Mouse (Mus musculus) thymus, postnatal 36 days (tissue): ENCODE data around the gene Ptges.
"Not testable (repeated sequence)": the region's sequence is repeated elsewhere in the genome, so short reads cannot be mapped to it uniquely, and the experiment has no call there.

Experiments
- DNase-seq, 2 experiments: peaks; one replicate each; pipeline ENCODE4 v3.0.0; 2022; ENCODE audit warnings: mixed read lengths in 2 of 2

The Ptges gene

DNA sequence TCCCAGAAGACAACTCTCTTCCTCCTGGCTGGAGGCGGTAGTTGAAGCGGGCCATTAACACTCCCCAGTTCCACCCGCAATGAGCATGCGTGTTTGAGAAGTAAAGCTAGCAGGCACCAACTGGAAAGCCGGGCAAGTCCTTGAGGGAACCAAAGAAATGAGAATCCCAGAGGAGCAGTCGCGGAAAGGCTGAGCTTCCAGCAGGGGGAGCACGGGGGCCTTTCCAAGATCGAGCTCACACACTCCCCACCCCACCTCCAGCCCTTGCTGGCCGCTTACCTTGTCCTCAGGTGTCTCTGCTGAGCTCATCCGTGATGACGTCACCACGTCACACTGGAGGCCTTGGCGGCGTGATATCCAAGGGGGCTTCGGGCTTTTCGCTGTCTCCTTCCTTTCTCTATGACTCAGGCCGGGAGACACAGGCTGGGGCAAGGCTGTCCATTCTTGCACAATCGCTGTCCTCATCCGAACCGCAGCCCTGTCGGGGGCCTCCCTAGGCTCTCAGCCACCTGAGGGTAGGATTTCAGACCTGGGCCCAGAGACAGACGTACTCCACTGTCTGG is at the start of gene Ptges:
Gene Ptges (minus strand): TSS at position 381 of the 563 bp plus-strand sequence.
- DNase-seq: peak; percentile 52 to 57

DNA sequence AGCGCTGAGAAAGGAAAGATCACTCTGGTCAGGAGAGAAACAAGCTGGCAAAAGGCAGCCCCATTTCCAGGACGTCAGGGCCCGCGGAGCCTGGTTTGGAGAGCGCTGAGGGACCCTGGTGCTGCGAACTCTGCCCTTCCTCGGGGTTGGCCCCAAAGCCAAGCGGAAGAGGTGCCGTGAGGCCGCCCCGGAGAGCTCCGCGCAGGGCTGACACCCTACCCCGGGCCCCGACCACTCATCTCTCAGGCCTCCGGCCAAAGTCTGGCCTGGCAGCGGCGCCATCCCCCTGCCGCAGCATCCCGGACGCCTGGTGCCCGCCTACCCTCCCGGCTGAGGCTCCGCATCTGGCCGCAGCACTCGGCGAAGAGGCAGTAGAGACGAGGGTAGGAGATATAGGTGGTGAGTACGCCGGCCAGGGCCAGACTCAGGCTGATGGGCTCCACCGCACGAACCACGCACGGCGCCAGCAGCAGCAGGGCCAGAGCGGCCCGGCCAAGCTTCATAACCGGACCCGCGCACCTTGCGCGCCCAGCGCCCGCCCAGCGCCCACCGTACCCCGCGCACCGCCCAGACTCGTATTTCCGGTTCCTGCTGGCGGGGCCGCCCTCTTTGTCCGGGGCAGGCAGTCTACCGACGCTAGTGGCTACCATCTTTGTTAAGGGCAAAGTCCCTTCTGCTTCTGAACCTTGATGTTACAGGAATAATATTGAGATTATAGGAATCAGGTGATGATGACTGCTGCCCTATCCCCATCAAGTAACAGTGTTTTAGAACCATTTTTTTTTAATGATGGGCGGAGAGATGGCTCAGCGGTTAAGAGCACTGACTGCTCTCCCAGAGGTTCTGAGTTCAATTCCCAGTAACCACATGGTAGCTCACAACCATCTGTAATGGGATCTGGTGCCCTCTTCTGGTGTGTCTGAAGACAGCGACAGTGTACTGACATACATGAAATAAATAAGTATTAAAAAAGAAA is 38.0 kb upstream of the Ptges start, which contains the start of gene Tor1a:
Gene Tor1a (minus strand): TSS at position 582 of the 976 bp plus-strand sequence.
- DNase-seq: peak; percentile 83 to 88

DNA sequence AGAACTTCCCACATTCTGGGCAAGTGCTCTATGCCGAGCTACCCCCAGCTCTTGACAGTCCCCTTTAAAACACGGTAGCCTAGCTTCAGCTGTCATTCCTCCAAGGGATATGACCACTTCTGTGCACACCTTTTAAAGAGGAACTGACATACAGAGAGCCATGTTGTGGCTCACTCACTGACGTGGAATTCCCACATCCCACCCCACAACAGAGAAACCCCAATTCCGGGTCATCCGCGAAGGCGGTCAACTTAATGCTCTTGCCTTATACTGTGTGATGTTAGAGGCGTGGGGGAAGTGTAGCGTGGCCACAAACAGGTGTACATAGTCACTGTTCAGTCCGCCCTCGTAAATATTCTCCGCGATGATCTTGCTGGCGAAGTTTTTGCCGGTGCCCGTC is 37.2 kb upstream of the Ptges start:
- peak in 1 of 2 experiments; percentile 6 for DNase-seq

DNA sequence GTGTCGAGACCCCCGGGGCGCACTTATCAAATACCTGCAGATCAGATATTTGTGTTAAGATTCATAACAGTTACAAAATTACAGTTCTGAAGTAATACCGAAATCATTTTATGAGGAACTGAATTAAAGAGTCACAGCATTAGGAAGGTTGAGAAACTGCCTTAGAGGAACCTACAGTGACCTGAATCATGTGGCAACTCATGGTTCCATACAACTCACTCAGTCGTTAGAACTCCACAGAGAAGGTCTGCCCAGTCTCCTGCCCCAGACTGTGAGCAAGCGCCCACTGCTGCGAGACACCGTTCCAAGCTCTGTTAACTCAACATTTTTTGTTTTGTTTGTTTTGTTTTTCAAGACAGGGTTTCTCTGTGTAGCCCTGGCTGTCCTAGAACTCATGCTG is 36.0 kb upstream of the Ptges start:
- DNase-seq: no peak

DNA sequence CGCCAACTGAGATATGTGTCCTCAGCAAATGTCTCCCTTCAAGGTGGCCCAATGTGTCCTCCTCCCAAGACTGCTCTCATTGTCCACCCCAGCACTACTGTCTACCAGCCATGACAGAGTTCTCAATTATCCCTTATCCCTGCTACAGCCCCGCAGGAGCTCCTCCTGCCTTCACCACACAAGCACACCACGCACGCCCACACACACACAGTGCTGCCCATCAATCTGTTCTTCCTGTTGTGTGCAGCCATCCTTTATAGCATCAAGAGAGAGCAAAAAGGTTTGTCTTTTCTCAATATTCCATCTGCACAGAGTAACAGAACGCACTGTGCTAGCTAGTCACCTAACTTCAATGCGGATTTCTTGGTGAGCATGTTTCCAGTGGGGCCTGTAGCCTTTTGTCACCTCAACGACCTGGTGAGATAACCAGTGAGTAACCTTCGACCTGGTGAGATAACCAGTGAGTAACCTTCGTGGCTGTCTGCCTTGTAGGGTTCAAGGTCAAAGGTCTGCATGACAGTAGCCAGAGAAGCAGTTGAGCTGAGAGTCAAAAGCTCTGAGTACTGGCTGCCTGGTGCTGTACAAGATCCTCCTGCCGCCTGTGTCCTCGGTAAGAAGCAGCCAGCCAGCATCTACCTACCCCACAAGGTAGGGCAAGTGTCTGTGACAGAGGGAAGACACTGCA is 33.0 kb upstream of the Ptges start:
- no peak for DNase-seq

DNA sequence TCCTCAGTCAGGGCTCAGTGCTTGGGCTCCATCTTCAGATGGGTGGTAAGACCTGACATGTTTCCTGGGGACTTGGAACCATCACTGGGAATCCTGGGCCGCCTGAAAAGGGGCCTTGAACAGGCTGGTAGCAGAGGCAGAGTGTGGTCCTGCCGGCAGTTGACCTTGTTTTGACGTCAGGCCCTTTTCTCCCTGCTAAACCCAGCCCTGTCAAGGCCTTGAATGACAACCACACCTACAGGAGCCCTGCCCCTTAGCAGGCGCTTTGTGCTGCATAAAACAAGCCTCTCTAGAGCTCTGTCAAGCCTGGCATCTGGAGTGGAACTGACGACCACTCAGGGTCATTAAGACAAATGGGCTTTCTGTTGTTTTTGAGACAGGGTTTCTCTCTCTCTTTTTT is 30.2 kb upstream of the Ptges start:
- no peak for DNase-seq

DNA sequence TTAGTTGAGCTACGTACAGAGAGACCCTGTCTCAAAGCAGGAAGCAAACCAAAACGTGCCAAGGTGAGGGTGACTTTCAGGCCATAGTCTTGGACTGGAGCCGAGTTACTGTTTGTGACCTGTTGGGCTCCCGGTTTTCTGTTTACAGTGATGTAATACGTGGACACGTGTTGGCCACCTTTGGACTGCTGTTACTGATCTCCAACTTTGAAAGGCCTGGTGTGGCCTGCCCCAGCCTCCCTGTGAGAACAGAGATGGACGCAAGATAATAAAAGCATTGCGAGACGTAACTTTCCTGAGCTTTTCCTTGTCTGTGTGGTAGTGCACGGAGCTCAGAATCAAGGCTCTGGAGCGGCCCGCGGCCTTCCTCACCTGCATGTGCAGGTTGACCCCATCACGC is 29.1 kb upstream of the Ptges start:
- DNase-seq: no peak

DNA sequence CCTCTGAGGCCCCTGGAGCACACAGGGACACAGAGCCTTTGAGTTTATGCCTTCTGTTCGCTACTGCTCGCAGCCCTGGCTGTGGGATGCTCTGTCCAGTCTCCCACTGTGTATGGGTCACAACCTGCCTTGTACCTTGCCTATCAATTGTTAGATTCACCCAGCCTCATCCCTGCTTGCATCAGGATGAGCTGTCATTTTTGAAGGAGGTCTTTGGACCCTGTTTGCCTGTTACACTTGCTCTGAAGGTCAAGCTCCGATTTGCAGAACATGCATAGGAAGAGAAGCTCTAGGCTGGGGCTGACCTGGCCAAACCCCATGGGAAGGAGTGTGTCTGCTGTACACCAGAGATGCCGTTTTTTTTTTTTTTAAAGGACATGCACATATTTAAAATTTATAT is 27.8 kb upstream of the Ptges start:
- DNase-seq: no peak

DNA sequence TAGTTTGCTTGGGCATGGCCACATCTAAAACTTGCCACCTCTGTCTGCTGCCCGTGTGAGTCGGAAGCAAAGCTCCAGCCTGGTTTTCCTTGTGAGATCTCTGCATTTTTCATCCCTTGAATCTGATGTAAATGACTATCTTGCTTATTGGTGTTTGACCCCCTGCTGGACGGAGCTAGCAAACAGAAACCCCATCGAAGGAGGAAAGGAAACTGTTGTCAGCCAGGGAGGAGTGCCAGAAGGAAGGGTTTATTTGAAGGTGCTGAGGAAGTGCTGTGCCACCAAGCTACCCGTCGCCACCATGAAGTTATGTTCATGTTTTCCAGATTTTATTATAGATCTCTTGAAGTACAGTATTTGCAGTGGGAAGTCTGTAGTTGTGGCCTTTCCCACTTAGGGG is 25.1 kb upstream of the Ptges start:
- DNase-seq: no peak

DNA sequence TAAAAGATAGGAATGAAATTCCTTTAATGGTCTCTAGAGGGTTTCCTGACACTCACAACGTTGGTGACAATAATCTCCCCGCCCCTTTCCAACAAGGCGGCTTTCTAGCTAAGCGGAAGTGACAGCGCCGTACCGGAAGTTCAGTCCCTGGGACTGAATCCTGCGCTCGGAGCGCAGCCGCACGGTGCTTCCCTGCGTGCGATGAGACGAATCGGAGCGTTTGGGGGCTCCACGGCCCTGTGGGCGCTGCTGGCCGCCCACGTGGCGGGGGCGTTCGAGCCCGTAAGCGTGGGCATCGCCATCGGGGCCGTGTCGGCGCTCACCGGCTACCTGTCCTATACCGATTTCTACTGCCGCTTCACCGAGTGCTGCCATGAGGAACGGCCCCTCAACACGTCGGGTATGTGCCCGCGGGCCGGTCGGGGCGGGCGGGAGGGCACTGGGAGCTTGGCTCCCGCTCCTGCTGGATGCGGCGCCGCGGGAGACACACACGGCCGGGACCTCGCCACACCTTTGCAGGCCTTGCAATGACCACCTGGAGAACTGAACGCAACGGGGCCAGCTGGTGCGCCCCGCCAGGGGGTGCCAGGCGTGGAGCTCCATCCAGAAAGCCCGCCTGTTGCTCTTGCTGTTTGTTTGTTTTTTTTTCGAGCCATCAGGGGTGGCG is 23.3 kb upstream of the Ptges start, which contains the start of gene Tor1b:
Gene Tor1b (plus strand): TSS at position 136 of the 667 bp plus-strand sequence.
- peak; percentile 80 to 85 for DNase-seq

DNA sequence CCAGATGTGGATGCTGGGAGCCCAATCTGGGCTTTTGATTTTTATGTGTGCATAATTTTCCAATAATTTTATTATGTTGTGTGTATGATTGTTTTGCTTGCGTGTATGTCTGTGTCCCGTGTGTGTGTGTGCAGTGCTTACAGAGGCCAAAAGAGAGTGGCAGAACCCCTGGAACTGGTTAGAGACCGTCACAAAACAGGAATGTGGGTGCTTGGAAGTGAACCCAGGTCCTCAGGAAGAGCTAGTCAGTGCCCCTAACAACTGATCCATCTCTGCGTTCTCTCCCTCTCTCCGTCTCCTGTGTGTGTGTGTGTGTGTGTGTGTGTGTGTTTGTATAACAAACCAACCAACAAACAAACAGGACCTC is 22.8 kb upstream of the Ptges start:
- DNase-seq: no peak

DNA sequence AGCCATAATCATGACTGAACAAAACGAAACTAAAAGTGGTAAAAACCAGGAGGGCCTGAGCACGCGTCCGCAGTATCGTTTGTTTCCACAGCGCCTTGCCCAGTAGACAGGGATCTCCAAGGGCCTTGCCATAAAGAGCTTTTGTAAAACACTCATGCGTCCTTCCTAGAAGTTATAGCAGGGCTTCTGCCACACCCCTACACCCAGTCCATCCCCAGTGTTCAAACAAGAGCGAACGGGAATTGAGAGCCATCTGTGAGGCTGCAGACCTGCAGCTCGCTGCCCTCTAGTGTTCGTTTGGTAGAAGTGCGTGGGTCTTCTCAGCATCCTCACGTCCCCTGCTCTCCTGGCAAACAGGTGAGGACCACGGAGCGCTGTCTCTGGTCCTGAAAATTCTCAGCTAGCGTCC is 12.9 kb upstream of the Ptges start:
- DNase-seq: peak; percentile 70 to 73

DNA sequence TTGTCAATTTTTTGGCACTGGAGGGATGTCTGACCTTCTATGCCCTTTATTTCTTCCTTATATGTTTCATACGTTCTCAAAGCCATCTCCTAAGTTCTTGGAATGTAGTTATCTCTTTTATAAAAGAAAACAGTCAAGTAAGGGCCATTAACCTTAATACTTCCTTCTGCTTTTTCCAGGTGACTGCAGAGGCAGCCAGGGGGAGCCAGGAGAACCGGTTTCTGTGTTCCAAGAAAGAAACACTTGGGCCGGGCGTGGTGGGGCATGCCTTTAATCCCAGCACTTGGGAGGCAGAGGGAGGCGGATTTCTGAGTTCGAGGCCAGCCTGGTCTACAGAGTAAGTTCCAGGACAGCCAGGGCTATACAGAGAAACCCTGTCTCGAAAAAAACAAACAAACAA is 12.5 kb upstream of the Ptges start:
- DNase-seq: not testable (repeated sequence)

DNA sequence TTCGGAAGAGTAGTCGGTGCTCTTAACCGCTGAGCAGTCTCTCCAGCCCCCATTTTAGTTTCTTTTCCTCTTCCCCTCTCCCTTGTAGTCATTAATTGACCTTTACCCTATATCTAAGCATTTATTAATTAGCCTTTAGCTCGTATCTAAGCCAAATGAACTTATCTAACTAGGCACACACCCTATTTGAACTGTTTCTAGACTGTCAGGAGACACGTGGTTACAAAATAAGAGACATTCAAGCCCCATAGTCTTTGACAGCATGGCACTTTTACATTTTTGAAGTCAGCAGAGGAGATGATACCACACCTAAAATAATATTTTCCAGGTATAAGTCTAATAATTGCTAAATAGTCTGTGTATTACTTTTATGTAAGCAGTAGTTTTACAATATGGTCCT is 11.9 kb upstream of the Ptges start:
- DNase-seq: no peak

DNA sequence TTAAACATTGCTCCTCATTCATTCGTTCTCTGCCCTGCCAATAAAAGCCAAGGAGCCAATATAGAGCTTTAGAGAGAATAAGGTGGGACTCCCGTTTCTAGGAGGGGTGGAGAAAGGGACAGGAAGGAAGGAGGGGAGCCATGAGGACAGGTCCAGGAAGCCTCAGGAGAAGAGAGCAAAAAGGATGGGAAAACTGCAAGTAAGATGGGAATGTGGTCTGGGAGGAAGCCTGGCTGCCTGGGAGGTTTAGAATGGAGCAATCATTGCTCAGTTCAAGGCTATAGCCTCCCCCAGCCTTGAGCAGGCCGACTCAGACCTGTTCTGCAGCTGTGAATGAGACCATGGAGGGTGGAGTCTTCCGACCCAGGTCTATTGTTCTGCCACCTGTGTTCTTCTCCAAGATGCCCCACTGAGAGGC is 8.9 kb upstream of the Ptges start:
- DNase-seq: no peak

DNA sequence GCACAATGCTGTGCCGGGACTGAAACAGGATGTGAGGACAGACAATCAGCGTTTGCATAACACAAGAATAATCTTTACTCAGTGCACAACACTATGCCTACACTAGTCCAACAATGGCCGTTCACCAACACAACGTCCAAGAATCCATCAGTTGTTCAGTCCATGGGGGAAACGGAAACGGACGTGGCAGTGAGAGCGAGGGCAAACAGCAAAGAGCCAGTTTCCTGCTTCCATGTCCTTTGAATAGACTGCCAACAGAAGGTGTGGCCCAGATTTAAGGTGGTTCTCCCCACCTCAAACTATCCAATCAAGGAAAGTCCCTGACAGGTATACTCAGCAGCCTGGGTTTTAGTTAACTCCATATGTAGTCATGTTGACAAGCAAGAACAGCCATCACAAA is 8.1 kb upstream of the Ptges start:
- no peak for DNase-seq

DNA sequence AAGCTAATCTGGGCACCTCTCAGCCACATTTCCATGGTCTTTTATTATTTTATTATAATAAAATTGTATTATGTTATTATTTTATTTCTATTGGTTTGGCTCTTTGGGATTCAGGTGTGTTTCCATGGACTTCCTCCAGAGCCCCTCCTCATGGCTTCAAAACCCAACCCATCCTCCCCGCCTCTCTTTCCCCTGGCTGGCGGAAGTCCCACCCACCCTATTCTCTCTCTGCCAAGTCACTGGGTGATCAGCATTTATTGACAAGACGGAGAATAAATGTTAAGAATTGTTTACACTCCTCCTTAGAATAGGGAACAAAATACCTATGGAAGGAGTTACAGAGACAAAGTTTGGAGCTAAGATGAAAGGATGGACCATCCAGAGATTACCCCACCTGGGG is 7.1 kb upstream of the Ptges start:
- no peak for DNase-seq

DNA sequence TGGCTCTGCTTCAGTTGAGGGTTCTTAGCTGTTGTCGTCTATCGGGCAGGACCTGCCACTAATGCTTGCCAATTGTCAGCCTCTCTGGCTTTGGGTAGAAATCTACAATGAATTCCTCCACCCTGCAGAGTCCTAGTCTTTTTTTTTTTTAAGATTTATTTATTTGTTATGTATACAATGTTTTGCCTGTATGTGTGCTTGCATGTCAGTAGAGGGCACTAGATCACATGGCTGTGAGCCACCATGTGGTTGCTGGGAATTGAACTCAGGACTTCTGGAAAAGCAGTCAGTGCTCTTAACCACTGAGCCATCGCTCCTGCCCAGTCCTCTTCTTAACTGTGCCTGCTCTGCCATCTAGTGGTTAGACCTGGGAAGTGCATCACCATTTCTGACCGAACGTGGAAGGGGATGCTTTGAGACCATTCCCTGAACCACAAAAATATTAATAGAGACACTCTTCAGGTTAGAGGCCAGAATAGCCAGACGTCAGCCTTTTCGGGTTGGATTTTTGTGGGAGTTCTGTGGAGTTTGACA is 4.3 kb upstream of the Ptges start:
- DNase-seq: peak; percentile 58 to 65

DNA sequence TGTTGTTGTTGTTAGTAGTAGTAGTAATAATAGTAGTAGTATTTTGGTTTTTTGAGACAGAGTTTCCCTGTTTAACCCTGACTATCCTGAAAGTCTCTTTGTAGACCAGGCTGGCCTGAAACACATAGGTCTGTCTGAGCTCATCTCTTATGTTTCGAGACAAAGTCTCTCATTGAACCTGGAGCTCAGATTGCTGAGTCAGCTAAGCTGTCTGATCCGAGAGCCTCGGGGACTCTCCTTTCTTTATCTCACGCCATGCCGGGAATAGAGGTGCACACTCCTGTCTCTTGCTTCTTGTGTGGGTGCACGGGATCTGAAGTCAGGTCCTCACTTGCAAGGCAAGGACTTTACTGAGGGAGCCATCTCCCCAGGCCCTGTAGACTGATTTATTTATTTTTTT is 3.4 kb upstream of the Ptges start:
- no peak for DNase-seq

DNA sequence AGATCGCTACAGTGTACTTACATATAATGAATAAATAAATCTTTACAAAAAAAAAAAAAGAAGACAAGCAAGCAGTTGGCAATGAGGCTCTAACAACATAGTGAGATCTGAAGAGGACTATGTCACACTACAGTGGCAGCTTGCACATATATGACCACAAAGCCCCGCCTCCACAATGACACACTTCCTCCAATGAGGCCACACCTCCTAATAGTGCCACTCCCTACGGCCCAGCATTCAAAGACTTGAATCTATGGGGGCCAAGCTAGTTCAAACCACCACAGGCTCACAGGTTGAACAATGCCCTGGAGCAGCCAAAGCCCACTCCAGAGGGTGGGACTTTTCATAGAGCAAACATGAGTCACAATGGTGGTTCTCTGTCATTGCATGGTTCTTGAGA is 2.3 kb upstream of the Ptges start:
- DNase-seq: no peak

DNA sequence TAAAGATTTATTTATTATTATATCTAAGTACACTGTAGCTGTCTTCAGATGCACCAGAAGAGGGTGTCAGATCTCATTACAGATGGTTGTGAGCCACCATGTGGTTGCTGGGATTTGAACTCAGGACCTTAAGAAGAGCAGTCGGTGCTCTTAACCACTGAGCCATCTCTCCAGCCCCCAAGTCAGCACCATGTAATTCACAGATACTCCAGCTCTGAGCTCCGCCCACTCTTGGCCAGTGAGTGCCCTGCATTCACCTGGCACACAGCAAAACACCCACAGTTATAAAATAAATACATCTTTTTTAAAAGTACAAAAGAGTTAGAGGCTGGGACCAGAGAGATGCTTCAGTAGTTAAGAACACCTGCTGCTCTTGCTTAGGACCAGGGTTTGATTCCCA is 1.2 kb upstream of the Ptges start:
- DNase-seq: not testable (repeated sequence)

DNA sequence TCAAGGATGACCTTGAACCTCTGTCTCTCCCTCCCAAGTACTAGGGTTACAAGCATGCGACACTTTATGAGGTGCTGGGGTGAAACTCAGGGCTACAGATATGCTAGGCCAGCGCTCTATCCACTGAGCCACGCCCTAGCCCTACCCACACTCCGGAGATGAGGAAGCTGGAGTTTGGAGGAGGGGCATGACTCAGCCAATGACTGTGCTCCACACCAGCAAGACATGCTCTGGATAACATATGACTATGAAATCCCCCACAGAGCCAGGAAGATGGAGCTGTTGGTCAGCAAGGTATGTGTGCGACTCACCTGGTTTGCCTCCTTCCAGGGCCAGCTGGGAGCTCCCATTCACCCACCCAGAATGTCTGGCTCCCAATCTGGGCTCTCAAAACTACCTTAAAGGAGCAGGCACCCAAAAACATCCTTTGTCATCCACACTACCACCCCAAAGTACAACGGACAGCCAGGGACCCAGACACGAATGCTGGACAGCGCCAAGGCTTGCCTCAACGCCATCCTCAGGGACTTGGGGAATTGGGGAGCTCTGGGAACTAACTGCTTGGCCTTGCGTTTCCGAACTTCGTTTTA is 675 bp downstream of the Ptges start:
- no peak for DNase-seq
